Mouse (Mus musculus): Measurements from ENCODE around the gene Vps13a.

The Vps13a gene

GRCm38 (mm10) chr19:16579656-16580260 lies 201.0 kb downstream of the Vps13a start:
- DNase-seq (ENCODE audit: low spot score): no peak

- DNase-seq (ENCODE audit: low spot score): no peak
Measured at GRCm38 (mm10) chr19:16576790-16577189, 203.9 kb downstream of the Vps13a start.
